Mouse (Mus musculus) heart, adult 11 months (tissue): ENCODE measurements around the gene Gpa33.
"Not testable (repeated sequence)": the region's sequence is repeated elsewhere in the genome, so short reads cannot be mapped to it uniquely, and the experiment has no call there.

Source experiments
- DNase-seq: peaks from one replicate; pipeline ENCODE4 v3.0.0; 2022

Gpa33 gene

DNA sequence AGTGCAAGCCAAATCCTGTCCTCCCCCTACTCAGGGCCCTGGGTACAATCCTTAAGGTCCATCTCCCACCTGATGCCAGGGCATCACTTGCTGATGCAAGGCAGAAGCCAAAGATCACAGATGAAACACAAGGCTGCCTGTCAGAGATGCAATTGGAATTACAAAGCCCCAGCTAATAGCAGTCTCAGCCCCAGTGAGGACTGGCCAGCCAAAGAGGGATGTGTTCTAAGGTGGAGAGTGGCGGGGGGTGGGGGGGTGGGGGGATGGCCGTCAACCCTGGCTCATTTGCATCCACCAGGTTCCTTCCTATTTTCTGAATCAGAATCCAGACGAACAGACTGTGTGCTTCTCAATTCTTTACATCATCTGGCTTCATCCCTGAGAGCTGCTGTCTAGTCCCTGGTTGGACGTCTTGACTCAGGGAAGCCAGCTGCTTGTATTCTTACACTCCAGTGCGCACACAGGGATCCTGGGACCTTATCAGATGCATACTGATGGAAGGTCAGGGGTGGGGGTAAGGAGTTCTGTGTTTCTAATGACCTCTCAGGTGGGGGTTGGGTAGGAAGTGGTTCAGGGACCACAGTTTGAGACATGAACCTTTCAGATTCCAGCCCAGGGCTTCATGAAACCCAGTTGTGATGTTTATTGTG, 5.2 kb downstream of the Gpa33 start:
- DNase-seq: no peak

DNA sequence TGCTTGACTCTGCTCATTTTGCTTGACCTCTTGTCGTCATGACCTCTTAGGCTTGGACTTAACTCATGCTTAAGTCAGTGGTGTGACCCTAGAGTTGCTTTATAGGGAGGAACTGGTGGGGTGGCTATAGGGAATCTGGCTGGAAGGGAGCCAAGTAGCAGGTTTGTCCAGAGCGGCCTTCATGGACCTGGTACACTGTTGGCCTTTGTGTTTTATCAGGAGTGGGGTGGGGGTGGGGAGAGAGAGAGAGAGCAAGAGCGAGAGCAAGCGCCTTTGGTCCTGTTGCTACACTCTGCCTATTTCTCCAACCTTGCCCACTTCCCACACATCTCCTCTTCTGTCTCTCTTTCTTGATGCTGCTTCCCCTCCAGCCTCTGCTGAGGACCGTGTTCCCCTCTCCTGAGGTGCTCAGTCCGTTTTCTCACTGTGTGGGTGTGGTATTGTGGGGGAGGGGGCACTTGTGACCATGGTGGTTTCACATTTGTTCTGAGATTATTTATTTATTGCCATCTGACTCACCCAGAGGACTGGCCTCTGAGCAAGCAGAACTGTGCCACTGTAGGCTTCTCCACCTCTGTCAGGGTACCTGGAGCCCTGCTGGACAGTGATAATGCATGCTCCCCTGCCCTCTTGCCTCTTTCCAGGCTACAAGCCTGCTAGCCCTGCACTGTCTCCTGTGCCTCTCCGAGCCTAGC, 7.4 kb downstream of the Gpa33 start:
- no peak for DNase-seq

GRCm38 (mm10) chr1:166138136-166138535, 8.1 kb downstream of the Gpa33 start:
- DNase-seq: peak; percentile 95

- no peak for DNase-seq
These were observed 9.1 kb downstream of the Gpa33 start for GRCm38 (mm10) chr1:166139113-166139512.

DNA sequence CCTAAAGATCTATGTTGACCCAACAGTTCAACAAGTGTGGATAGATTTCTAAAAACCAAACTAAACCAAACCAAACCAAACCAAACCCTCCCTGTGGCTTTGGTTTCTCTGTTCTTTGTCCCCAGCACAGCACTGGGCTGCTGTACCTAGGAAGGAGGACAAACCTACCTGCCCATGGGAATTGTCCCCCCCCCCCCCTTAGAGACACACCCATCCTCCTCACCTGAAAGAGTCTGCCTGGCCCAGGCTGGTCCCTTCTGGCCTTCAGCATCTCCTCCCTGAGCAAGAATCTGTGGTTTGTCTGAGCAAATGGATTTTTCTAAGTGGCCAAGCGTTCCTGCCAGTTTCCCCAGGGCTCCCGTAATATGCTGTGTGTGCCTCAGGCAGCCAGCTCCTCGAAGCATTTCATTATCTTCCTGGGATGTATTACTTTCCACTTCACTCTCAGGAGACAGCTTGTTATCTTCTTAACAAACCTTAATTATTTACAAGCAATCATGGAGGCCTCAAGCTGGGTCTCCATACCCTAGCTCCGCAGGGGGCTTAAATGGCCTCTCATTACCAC, 9.7 kb downstream of the Gpa33 start:
- DNase-seq: no peak

- not testable (repeated sequence) for DNase-seq
These were observed 11.8 kb downstream of the Gpa33 start for GRCm38 (mm10) chr1:166141868-166142267.

DNA sequence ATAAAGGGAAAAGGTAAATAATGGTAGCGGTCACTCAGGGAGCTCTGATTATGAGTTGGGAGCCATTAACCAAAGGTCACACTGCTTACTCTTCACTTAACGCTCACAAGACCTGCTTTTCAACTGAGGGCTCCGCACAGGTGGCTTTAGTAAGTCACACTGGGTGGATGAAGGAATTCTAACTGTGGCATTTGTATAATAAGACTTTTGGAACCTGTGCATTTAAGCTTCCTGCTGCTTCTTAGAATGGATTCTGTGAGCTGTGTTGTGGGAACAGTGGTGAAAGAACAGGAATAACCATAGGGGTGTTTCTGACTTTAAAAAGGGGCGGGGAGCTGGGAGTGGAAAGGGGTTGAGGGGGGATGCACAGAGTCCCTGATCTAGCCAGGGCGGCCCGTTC, 12.3 kb downstream of the Gpa33 start:
- DNase-seq: no peak

GRCm38 (mm10) chr1:166146626-166147025, 16.6 kb downstream of the Gpa33 start:
- DNase-seq: no peak

DNA sequence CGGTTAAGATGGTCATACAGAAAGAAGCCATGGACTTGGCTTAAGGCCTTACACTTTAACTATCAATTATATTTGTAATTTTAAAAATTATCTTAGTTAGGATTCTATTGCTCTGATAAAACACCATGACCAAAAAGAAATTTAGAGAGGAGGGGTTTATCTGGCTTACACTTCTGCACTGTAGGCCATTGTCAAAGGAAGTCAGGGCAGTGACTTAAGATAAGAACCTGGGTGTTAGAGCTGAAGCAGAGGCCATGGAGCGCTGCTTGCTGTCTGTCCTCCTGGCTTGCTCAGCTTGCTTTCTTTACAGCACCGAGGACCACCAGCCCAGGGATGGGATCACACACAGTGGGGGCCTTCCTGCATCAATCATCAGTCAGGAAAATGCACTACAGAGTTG, 17.6 kb downstream of the Gpa33 start:
- DNase-seq: no peak

- no peak for DNase-seq
These were observed 19.4 kb downstream of the Gpa33 start for GRCm38 (mm10) chr1:166149441-166149840.

DNA sequence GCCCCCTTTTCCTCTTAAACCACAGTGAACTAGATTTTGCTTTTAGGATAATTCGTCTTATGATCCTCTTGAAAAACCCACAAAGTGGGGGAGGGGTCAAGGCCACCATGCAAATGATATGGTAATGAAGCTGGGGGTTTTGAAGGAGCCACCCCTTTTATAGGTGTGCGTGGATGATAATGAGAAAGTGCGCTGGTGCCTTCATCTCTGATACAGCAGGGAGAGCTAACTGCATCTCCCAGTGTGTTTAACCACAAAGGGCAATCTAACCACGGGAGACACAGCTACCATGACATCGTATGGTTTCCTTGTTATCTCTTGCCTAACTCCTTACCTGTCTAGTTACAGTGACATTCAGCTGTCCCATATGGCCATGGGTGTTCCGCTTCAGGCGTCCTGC, 20.0 kb downstream of the Gpa33 start:
- no peak for DNase-seq

GRCm38 (mm10) chr1:166151341-166151740, 21.3 kb downstream of the Gpa33 start:
- DNase-seq: no peak

GRCm38 (mm10) chr1:166152034-166152433, 22.0 kb downstream of the Gpa33 start:
- DNase-seq: no peak

- peak; percentile 92 for DNase-seq
These were observed 23.5 kb downstream of the Gpa33 start for GRCm38 (mm10) chr1:166153351-166154120.

GRCm38 (mm10) chr1:166154162-166155112, 24.4 kb downstream of the Gpa33 start:
- DNase-seq: peak; percentile 92

GRCm38 (mm10) chr1:166155113-166155494, 25.1 kb downstream of the Gpa33 start:
- no peak for DNase-seq

- no peak for DNase-seq
These were observed 27.7 kb downstream of the Gpa33 start for GRCm38 (mm10) chr1:166157712-166158111.

DNA sequence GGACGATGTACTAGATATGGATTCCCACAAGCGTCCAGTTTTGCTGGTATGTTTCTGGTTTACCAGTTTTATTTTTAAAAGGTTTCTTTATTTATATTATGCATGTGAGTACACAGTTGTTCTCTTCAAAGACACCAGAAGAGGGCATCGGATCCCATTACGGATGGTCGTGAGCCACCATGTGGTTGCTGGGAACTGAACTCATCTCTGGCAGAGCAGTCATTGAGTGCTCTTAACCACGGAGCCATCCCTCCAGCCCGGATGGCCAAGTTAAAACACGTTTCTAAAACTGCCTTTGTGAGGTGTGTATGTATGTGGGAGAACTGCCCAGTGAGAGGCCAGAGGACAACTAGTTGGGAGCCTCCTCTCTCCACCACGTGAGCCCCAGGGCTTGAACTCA, 28.6 kb downstream of the Gpa33 start:
- DNase-seq: no peak

GRCm38 (mm10) chr1:166160111-166160510, 30.1 kb downstream of the Gpa33 start:
- no peak for DNase-seq

DNA sequence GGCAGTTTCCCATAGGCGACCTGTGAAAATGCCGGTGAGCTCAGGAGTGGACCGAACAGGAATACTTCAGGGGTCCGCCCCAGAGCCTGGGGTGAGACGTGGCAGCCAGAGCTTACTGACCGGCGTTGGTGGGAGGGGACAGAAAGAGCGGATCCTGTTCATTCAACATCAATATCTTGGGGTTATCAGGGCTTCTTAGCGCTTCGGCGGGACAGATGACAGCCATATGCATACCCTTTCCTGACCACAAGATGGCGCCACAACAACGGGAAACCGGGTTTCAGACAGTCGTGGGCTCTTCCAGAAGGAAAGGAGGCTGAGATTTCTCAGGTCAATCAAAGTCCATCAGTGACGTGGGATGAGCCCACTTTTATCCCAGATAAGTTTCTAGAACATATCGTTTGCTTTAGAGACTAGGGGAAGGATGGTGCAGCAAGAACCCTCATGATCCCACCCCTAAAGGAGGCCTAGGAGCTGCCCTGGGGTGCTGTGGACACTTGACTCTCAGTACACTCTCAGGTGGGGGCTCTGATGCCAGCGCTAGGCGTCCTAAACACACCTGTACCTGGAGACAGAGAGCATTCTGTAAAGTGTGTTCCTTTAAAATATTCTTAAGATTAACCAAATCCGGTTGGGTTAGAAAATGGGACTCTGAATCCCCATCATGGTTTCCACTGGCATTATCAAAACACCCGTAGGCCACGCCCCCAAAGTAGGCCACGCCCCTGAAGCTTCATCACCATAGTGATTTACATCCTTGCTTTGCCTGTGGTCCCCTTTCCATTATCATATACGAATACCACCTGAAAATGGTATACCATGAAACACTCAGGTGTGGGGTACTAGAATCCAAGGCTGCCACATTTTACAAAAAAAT, 30.8 kb downstream of the Gpa33 start:
- no peak for DNase-seq

DNA sequence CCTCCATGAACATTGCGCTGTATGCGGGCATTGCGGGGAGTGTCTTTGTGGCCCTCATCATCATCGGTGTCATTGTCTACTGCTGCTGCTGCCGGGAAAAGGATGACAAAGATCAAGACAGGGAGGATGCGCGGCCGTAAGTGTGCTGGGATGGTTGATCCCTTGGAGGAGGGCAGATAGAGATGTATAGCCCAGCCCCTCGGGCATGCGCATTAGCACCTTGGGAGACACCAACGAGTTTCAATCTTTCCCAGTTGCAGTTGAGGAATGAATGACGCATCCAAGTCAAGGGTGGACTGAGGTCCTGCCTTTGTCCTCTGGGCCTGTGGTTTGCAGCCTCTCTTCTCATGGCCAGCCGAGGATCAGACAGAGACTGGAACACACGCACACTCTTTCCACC, 34.5 kb downstream of the Gpa33 start:
- DNase-seq: no peak
